Mouse (Mus musculus) lung, adult 2 months (tissue): ENCODE data around the gene Rassf5. TPM values are rescaled to one million over a fixed set of nuclear protein-coding genes. Genes with fewer than 3 reads are reported as not detected.

ENCODE experiments used
- DNase-seq: peaks from one replicate; pipeline ENCODE4 v3.0.0; 2022
- H3K4me1 ChIP-seq: fragments of 200-500 bp; 2 replicates; pipeline ENCODE4 v1.6.1; 2011; ENCODE audit warnings: low read length; ENCODE audit not compliant: control insufficient read depth, insufficient read depth
- H3K4me3 ChIP-seq: fragments of 200-500 bp; replicated peaks from 2 replicates; pipeline ENCODE3; 2011; ENCODE audit warnings: low read depth, mild to moderate bottlenecking, control low read depth, low read length; ENCODE audit errors: extremely low read depth
- CTCF ChIP-seq: fragments of 200-500 bp; IDR thresholded peaks from 2 replicates; pipeline ENCODE4 v1.5.1; 2011; ENCODE audit warnings: mild to moderate bottlenecking, low read length, control low read depth; ENCODE audit not compliant: insufficient read depth
- POLR2A ChIP-seq: fragments of 200-500 bp; IDR thresholded peaks from 2 replicates; pipeline ENCODE4 v1.6.1; 2011; ENCODE audit warnings: low read depth, mild to moderate bottlenecking, control low read depth, low read length, borderline replicate concordance; ENCODE audit errors: extremely low read depth
- WGBS: fragments of 180-500 bp; shearing (Covaris S2); methylation state at CpG from one replicate; pipeline ENCODE4 v1.1.7; 2018; 5-methylcytosine and 5-hydroxymethylcytosine counted together
- polyA plus RNA-seq: library from polyadenylated mRNA; depleted of rRNA; stranded (reverse); fragments of >200 nt; gene quantifications from 2 replicates; pipeline ENCODE4 v1.2.3, GENCODE M21; 2012

The Rassf5 gene
- polyA plus RNA-seq, 1 experiment = 19.1 TPM

GRCm38 (mm10) chr1:131238931-131239381, 6.1 kb downstream of the Rassf5 start:
- WGBS = 36% methylated on average over 8 of the region's 8 CpGs

GRCm38 (mm10) chr1:131236077-131236476, 9.0 kb downstream of the Rassf5 start:
- no peak for DNase-seq
- Histone ChIP-seq H3K4me3 (no peak overlapping the region), H3K4me1 (no peaks in the 10 kb centered on the region; the same call in 1 of the 2 replicates)
- TF ChIP-seq CTCF (no peak), POLR2A (no peak)
- 51% methylated on average over 7 of the region's 7 CpGs for WGBS

More at GRCm38 (mm10) chr1:131238931-131239381, 6.1 kb downstream of the Rassf5 start:
- H3K4me1 ChIP-seq = no peaks in the 10 kb centered on the region; the same call in 1 of the 2 replicates
- no peak overlapping the region for H3K4me3 ChIP-seq
- TF ChIP-seq CTCF = no peak
- no peak for TF ChIP-seq POLR2A
- DNase-seq = no peak

- no peak for DNase-seq
- H3K4me1 ChIP-seq = no peaks in the 10 kb centered on the region; the same call in 1 of the 2 replicates
- TF ChIP-seq POLR2A (no peak), CTCF (no peak)
- no peak overlapping the region for H3K4me3 ChIP-seq
- WGBS = 67% methylated on average over 12 of the region's 12 CpGs
Observed at GRCm38 (mm10) chr1:131233527-131233926, 11.5 kb downstream of the Rassf5 start.

- no peak for TF ChIP-seq CTCF
- TF ChIP-seq POLR2A = no peak
- 69% methylated on average over 5 of the region's 5 CpGs for WGBS
Observed at GRCm38 (mm10) chr1:131228659-131229058, 16.4 kb downstream of the Rassf5 start.

GRCm38 (mm10) chr1:131228225-131228624, 16.8 kb downstream of the Rassf5 start:
- Histone ChIP-seq H3K4me1 (no peaks in the 10 kb centered on the region), H3K4me3 (no peak overlapping the region)
- WGBS = 56% methylated on average over 7 of the region's 7 CpGs
- DNase-seq = no peak
- TF ChIP-seq CTCF = peak; percentile 36; the same call in 1 of the 2 replicates
- TF ChIP-seq POLR2A = no peak

More at GRCm38 (mm10) chr1:131228659-131229058, 16.4 kb downstream of the Rassf5 start:
- H3K4me1 ChIP-seq = no peaks in the 10 kb centered on the region
- DNase-seq = no peak
- no peak overlapping the region for H3K4me3 ChIP-seq

GRCm38 (mm10) chr1:131224848-131225471, 20.1 kb downstream of the Rassf5 start:
- no peak for DNase-seq
- no peak overlapping the region for H3K4me3 ChIP-seq
- 59% methylated on average over 12 of the region's 12 CpGs for WGBS
- TF ChIP-seq CTCF (no peak), POLR2A (no peak)
- H3K4me1 ChIP-seq = no peaks in the 10 kb centered on the region

- no peak for DNase-seq
- Histone ChIP-seq H3K4me3 (no peak overlapping the region), H3K4me1 (no peaks in the 10 kb centered on the region)
- TF ChIP-seq CTCF = no peak
- no peak for TF ChIP-seq POLR2A
- 61% methylated on average over 2 of the region's 2 CpGs for WGBS
Observed at GRCm38 (mm10) chr1:131223345-131223744, 21.7 kb downstream of the Rassf5 start.

GRCm38 (mm10) chr1:131221822-131222590, 23.1 kb downstream of the Rassf5 start:
- Histone ChIP-seq H3K4me1 (no peaks in the 10 kb centered on the region), H3K4me3 (no peak overlapping the region)
- 78% methylated on average over 13 of the region's 13 CpGs for WGBS
- DNase-seq = no peak
- TF ChIP-seq CTCF (no peak), POLR2A (no peak)

GRCm38 (mm10) chr1:131218933-131219332, 26.1 kb downstream of the Rassf5 start:
- no peak for DNase-seq
- WGBS = 87% methylated on average over 11 of the region's 11 CpGs
- TF ChIP-seq CTCF (no peak), POLR2A (no peak)

More at GRCm38 (mm10) chr1:131218933-131219332, 26.1 kb downstream of the Rassf5 start:
- no peak overlapping the region for H3K4me3 ChIP-seq
- no peaks in the 10 kb centered on the region for H3K4me1 ChIP-seq
